Mouse (Mus musculus) stomach, embryonic 14.5 days (tissue): Measurements from ENCODE around the gene Shb. TPM values are rescaled to one million over a fixed set of nuclear protein-coding genes. Genes with fewer than 3 reads are reported as not detected.

Source experiments
- ATAC-seq: fragments of 200-750 bp; cut with Nextera tagmentation; 2 replicates; pipeline ENCODE4 v1.8.0; 2017; ENCODE audit warnings: low read depth, moderate TSS enrichment; ENCODE audit not compliant: insufficient number of reproducible peaks, insufficient read depth, low FRiP score
- H3K27ac ChIP-seq: fragments of 300-500 bp; sonication (generic); 2 replicates; pipeline ENCODE4 v1.5.1; 2014; ENCODE audit warnings: mild to moderate bottlenecking, low read length, moderate library complexity, mixed read lengths
- H3K27me3 ChIP-seq: fragments of 300-500 bp; sonication (generic); 2 replicates; pipeline ENCODE4 v1.6.1; 2014; ENCODE audit warnings: low read length, control low read depth, mixed read lengths; ENCODE audit not compliant: control insufficient read depth, insufficient read depth
- H3K36me3 ChIP-seq: fragments of 300-500 bp; sonication (generic); 2 replicates; pipeline ENCODE4 v1.6.1; 2014; ENCODE audit warnings: mild to moderate bottlenecking, control low read depth, low read length, moderate library complexity, mixed read lengths; ENCODE audit not compliant: control insufficient read depth, insufficient read depth
- H3K4me1 ChIP-seq: fragments of 300-500 bp; sonication (generic); 2 replicates; pipeline ENCODE4 v1.6.1; 2014; ENCODE audit warnings: low read length, control low read depth, mixed read lengths; ENCODE audit not compliant: control insufficient read depth, insufficient read depth
- H3K4me2 ChIP-seq: fragments of 300-500 bp; sonication (generic); replicated peaks from 2 replicates; pipeline ENCODE4 v1.6.1; 2014; ENCODE audit warnings: low read depth, low read length, control low read depth
- H3K4me3 ChIP-seq: fragments of 300-500 bp; sonication (generic); 2 replicates; pipeline ENCODE4 v1.5.1; 2014; ENCODE audit warnings: low read depth, low read length, control low read depth
- H3K9ac ChIP-seq: fragments of 300-500 bp; sonication (generic); replicated peaks from 2 replicates; pipeline ENCODE4 v1.6.1; 2014; ENCODE audit warnings: low read depth, mild to moderate bottlenecking, control low read depth, low read length, moderate library complexity, mixed read lengths
- H3K9me3 ChIP-seq: fragments of 300-500 bp; sonication (generic); 2 replicates; pipeline ENCODE4 v1.6.1; 2016; ENCODE audit warnings: low read depth, low read length, control low read depth; ENCODE audit not compliant: control insufficient read depth
- WGBS: fragments of 180-500 bp; shearing (Covaris S2); extraction: QIAGEN DNeasy Blood & Tissue Kit; methylation state at CpG from one replicate; pipeline ENCODE4 v1.1.7; 2014; 5-methylcytosine and 5-hydroxymethylcytosine counted together
- polyA plus RNA-seq: library from polyadenylated mRNA; unstranded; fragments of >200 nt; fragmentation: Nextera tagmentation; extraction: Ambion mirVana; gene quantifications from 2 replicates; pipeline ENCODE4 v1.2.1, GENCODE M21; 2014

Gene Shb
- polyA plus RNA-seq, 1 experiment from 2014 or later, result 4.4 TPM

- Histone ChIP-seq H3K9ac (no peak overlapping the region), H3K27me3 (no peaks in the 10 kb centered on the region), H3K27ac (no peak overlapping the region), H3K4me3 (no peak overlapping the region), H3K4me1 (peaks cover 51% of the 10 kb centered on the region), H3K4me2 (no peak overlapping the region), H3K36me3 (no peaks in the 10 kb centered on the region), H3K9me3 (no peaks in the 10 kb centered on the region)
- no peak for ATAC-seq
- 88% methylated on average over 6 of the region's 6 CpGs for WGBS
Measured at GRCm38 (mm10) chr4:45505191-45505590, 27.1 kb downstream of the Shb start.

- no peaks in the 10 kb centered on the region for H3K27me3 ChIP-seq
- H3K9me3 ChIP-seq, result no peaks in the 10 kb centered on the region
- H3K4me3 ChIP-seq, result no peak overlapping the region
- H3K9ac ChIP-seq, result no peak overlapping the region
- H3K27ac ChIP-seq, result no peak overlapping the region
- H3K4me2 ChIP-seq, result no peak overlapping the region
- H3K4me1 ChIP-seq, result peaks cover 51% of the 10 kb centered on the region
- 53% methylated on average over 3 of the region's 3 CpGs for WGBS
- H3K36me3 ChIP-seq, result no peaks in the 10 kb centered on the region
- ATAC-seq, result no peak
Measured at GRCm38 (mm10) chr4:45503816-45504215, 28.5 kb downstream of the Shb start.

- ATAC-seq, result no peak
- no peak overlapping the region for H3K9ac ChIP-seq
- peaks cover 51% of the 10 kb centered on the region for H3K4me1 ChIP-seq
- H3K36me3 ChIP-seq, result no peaks in the 10 kb centered on the region
- no peak overlapping the region for H3K27ac ChIP-seq
- no peaks in the 10 kb centered on the region for H3K27me3 ChIP-seq
- 79% methylated on average over 6 of the region's 6 CpGs for WGBS
- no peak overlapping the region for H3K4me2 ChIP-seq
- no peak overlapping the region for H3K4me3 ChIP-seq
- H3K9me3 ChIP-seq, result no peaks in the 10 kb centered on the region
Measured at GRCm38 (mm10) chr4:45503380-45503779, 28.9 kb downstream of the Shb start.

GRCm38 (mm10) chr4:45502002-45502401 lies 30.3 kb downstream of the Shb start:
- no peak for ATAC-seq
- H3K4me1 ChIP-seq, result peaks cover 37% of the 10 kb centered on the region
- WGBS, result 68% methylated on average over 9 of the region's 9 CpGs
- no peak overlapping the region for H3K9ac ChIP-seq
- H3K4me3 ChIP-seq, result no peak overlapping the region
- no peak overlapping the region for H3K4me2 ChIP-seq
- no peaks in the 10 kb centered on the region for H3K36me3 ChIP-seq
- no peaks in the 10 kb centered on the region for H3K9me3 ChIP-seq
- H3K27me3 ChIP-seq, result no peaks in the 10 kb centered on the region
- no peak overlapping the region for H3K27ac ChIP-seq

- 63% methylated on average over 8 of the region's 8 CpGs for WGBS
- no peak overlapping the region for H3K27ac ChIP-seq
- H3K9me3 ChIP-seq, result no peaks in the 10 kb centered on the region
- H3K27me3 ChIP-seq, result no peaks in the 10 kb centered on the region
- peaks cover 39% of the 10 kb centered on the region for H3K4me1 ChIP-seq
- ATAC-seq, result no peak
- H3K9ac ChIP-seq, result no peak overlapping the region
- no peak overlapping the region for H3K4me3 ChIP-seq
- H3K36me3 ChIP-seq, result no peaks in the 10 kb centered on the region
- H3K4me2 ChIP-seq, result no peak overlapping the region
Measured at GRCm38 (mm10) chr4:45500381-45500780, 31.9 kb downstream of the Shb start.

GRCm38 (mm10) chr4:45499556-45499955 lies 32.7 kb downstream of the Shb start:
- no peaks in the 10 kb centered on the region for H3K36me3 ChIP-seq
- no peak overlapping the region for H3K9ac ChIP-seq
- H3K9me3 ChIP-seq, result no peaks in the 10 kb centered on the region
- 50% methylated on average over 10 of the region's 10 CpGs for WGBS
- no peaks in the 10 kb centered on the region for H3K27me3 ChIP-seq
- no peak overlapping the region for H3K4me2 ChIP-seq
- H3K4me1 ChIP-seq, result peaks cover 47% of the 10 kb centered on the region
- no peak overlapping the region for H3K27ac ChIP-seq
- no peak for ATAC-seq
- no peak overlapping the region for H3K4me3 ChIP-seq

- no peak overlapping the region for H3K27ac ChIP-seq
- no peak for ATAC-seq
- H3K4me1 ChIP-seq, result peaks cover 52% of the 10 kb centered on the region
Measured at GRCm38 (mm10) chr4:45499081-45499480, 33.2 kb downstream of the Shb start.

GRCm38 (mm10) chr4:45498345-45498744 lies 33.9 kb downstream of the Shb start:
- Histone ChIP-seq H3K36me3 (no peaks in the 10 kb centered on the region), H3K9ac (no peak overlapping the region), H3K9me3 (no peaks in the 10 kb centered on the region), H3K27me3 (no peaks in the 10 kb centered on the region), H3K4me2 (no peak overlapping the region), H3K4me1 (peaks cover 59% of the 10 kb centered on the region), H3K4me3 (no peak overlapping the region), H3K27ac (no peak overlapping the region)
- 64% methylated on average over 5 of the region's 5 CpGs for WGBS
- ATAC-seq, result no peak

More at GRCm38 (mm10) chr4:45499081-45499480, 33.2 kb downstream of the Shb start:
- no peaks in the 10 kb centered on the region for H3K36me3 ChIP-seq
- H3K9me3 ChIP-seq, result no peaks in the 10 kb centered on the region
- H3K4me3 ChIP-seq, result no peak overlapping the region
- H3K9ac ChIP-seq, result no peak overlapping the region
- WGBS, result 35% methylated on average over 6 of the region's 6 CpGs
- no peaks in the 10 kb centered on the region for H3K27me3 ChIP-seq
- H3K4me2 ChIP-seq, result no peak overlapping the region

- no peaks in the 10 kb centered on the region for H3K9me3 ChIP-seq
- H3K27me3 ChIP-seq, result no peaks in the 10 kb centered on the region
- H3K36me3 ChIP-seq, result no peaks in the 10 kb centered on the region
- no peak overlapping the region for H3K27ac ChIP-seq
- H3K4me2 ChIP-seq, result no peak overlapping the region
- WGBS, result 76% methylated on average over 6 of the region's 6 CpGs
- peaks cover 68% of the 10 kb centered on the region for H3K4me1 ChIP-seq
- ATAC-seq, result no peak
- no peak overlapping the region for H3K4me3 ChIP-seq
- H3K9ac ChIP-seq, result no peak overlapping the region
Measured at GRCm38 (mm10) chr4:45497282-45497681, 35.0 kb downstream of the Shb start.
